Mouse (Mus musculus) frontal cortex, postnatal 14 days (tissue): Measurements from ENCODE around the gene Psip1.
"Not testable (repeated sequence)": the region's sequence is repeated elsewhere in the genome, so short reads cannot be mapped to it uniquely, and the experiment has no call there.

Source experiments
- DNase-seq, 2 experiments: peaks; one replicate each; pipeline ENCODE4 v3.0.0; 2022; ENCODE audit warnings: low spot score in 2 of 2

Gene Psip1

GRCm38 (mm10) chr4:83501037-83501430 is 14.8 kb upstream of the Psip1 start:
- DNase-seq = no peak

DNA sequence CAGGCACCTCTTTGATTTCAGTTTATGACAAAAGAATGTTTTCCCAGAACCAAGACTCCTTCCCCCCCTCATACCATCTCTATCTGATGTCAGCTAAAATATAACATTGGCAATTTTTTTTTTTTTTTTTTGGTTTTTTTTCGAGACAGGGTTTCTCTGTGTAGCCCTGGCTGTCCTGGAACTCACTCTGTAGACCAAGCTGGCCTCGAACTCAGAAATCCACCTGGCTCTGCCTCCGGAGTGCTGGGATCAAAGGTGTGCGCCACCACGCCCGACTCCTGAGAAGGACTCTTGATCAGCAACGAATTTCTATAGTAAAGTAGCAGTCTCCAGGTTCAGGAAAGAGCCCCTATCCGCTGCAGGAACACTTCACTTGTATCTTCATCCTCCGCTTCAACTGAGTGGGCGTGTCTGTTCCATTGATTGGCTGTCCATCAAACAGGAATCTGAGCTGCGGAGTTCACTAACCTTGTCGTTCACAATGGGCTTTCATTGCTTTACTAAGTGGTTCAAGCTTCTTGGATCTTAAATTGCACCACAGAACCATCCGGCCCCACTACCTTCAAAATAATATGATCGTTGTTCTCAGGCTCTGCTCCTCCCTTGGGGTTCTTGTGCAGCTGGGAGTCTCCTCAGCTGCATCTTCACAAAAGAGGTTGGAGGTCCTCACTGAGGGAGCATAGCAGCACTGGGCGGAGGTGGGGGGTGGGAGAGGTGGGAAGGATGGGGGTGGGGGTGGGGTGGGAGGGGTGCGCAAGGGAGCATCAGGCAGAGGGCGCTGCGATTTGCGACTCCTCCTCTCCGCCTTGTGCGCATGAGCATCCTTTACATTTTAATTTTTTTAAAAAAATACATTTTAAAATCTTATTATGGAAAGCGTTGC is 14.1 kb upstream of the Psip1 start:
- peak in 1 of 2 experiments; percentile 15 for DNase-seq

DNA sequence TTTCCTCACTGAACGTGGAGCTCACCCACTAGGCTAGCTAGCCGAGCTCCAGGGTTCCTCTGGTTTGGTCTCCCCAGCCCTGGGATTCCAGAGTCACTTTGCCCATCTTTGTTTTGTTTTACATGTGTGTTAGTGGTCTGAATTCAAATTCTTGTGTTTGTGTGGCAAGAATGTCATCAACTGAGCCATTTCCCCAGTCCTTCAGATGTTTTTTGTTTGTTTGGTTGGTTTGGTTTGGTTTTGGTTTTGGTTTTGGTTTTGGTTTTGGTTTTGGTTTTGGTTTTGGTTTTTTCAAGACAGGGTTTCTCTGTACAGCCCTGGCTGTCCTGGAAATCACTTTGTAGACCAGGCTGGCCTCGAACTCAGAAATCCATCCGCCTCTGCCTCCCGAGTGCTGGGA is 10.8 kb upstream of the Psip1 start:
- not testable (repeated sequence) for DNase-seq

DNA sequence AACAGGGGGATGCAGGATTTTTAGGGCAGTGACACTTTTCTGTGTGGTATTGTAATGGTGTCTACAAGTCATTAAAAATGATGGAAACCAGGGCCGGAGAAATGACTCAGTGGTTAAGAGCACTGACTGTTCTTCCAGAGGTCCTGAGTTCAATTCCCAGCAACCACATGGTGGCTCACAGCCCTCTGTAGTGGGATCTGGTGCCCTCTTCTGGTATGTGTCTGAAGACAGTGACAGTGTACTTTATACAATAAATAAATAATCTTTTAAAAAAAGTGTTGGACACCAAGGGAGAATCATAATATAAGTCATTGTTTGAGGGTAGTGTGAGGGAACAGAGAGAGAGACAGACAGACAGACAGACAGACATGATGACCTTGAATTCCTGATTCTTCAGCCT is 6.9 kb upstream of the Psip1 start:
- DNase-seq = no peak

DNA sequence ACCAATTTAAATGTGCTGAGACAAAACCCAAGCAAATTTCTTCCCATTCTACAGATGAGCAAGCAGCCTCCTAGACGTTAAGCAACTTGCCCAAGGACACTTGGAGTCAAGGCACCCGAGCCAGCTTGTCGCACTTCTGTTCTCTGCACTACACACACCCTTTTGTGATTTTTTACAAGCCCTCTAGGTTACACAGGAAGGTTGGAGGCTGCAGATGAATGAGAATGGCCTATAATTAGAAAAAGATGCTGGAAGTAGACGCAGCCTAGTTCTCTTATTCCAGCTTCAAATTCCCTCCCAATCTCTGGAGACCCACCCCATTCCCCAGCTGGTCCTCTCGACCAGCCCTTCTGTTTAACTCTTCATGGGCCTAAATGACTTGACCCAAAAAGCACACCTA is 2.9 kb upstream of the Psip1 start:
- DNase-seq = no peak

GRCm38 (mm10) chr4:83485735-83486116 is 533 bp downstream of the Psip1 start:
- DNase-seq = peak; percentile 80 to 82

DNA sequence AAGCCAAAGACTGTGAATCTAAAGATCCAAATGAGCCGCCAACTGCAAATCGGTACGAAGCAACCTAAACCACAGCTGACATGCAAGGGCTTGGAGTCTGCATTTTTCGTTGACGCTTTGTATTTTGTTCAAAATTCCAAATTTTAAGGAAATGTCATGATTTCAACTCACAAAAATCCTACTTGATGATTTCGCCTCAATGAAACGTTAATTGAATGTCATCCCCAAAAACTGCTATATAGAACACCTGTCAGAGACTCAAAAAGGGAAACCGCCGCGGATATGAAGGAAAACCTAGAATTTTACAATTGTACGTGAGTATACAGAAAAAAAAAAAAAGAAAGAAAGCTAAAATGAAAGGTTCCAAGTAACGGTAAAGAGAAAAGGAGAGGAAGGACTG is 1.0 kb downstream of the Psip1 start:
- DNase-seq = no peak

DNA sequence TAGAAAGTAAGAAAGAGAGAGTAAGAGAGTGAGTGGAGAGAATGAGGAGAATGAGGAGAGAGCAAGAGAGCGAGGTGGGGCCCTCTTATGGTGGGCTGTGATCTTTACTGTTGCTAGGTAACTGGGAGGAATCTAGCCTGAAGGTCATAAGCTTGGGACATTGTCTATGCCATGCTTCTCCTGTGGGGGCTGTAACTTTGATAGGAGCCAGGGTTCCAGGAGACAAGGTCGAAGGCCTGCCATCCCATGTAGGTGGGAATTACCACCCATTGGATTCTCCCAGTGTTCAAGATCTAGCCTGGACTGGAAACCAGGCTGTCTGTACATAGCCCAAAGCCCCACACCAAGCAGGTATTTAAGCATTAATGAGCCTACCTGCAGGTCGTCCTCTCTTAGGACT is 18.1 kb downstream of the Psip1 start:
- no peak for DNase-seq

DNA sequence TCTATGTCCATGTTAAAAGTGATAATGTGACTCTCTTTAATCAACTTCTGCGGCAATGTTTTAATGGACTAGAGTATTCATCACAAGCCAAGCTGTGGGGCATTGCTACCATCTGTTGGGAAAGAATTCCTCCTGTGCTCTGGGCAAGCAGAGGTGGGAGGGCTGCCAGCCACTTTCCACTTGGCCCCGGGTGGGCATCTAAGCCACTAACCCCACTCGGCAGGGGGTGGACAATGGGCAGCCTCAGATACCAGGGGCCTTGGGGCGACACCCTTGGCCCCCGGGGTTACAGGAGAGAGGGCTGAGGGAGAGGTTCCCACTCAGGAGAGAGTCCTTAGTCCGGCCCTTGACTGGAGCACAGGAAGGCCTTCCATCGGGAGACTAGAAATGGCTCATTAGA is 18.6 kb downstream of the Psip1 start:
- DNase-seq = no peak

DNA sequence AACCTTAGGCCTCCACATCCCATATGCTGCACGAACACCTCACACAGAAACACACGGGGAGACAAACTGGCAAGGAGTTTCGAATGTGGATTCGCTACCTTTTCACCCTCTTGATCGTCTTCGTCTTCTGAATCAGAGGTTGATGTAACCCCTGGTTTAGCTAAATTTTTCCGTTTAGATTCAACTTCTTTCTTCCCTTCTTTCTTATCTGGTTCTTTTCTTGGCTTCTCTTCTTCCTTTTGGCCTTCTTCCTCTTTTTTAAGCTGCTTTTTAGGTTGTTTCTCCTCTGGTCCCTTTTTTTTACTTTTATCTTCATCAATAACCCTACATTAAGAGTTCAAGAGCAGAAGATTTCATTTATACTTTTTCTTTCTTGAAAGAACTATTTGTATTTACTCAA is 21.4 kb downstream of the Psip1 start:
- no peak for DNase-seq

- DNase-seq = no peak
Measured at GRCm38 (mm10) chr4:83460106-83460505, 26.2 kb downstream of the Psip1 start.

- no peak for DNase-seq
Measured at GRCm38 (mm10) chr4:83450785-83451184, 35.5 kb downstream of the Psip1 start.

GRCm38 (mm10) chr4:83441050-83441449 is 45.2 kb downstream of the Psip1 start:
- DNase-seq = no peak

- no peak for DNase-seq
Measured at GRCm38 (mm10) chr4:83439045-83439444, 47.2 kb downstream of the Psip1 start.

- DNase-seq = no peak
Measured at GRCm38 (mm10) chr4:83438116-83438515, 48.1 kb downstream of the Psip1 start.

- no peak for DNase-seq
Measured at GRCm38 (mm10) chr4:83436375-83436774, 49.9 kb downstream of the Psip1 start.

DNA sequence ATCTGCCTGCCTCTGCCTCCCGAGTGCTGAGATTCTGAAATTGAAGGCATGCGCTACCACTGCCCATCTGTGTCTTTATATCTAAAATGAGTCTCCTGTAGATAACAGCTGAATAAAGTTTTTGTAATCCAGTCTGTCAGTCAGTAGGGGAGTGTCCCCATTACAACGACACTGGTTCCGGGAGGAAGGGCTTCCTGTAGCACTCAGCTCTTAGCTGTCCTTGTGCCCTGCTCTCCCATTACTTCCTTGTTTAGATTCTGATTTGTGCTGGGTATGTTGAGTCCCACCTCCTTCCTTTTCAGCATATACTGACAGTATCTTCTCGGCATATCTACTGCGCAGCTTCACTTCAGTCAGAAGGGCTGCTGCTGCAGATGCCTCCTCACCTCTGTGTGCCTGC is 53.4 kb downstream of the Psip1 start:
- no peak for DNase-seq

DNA sequence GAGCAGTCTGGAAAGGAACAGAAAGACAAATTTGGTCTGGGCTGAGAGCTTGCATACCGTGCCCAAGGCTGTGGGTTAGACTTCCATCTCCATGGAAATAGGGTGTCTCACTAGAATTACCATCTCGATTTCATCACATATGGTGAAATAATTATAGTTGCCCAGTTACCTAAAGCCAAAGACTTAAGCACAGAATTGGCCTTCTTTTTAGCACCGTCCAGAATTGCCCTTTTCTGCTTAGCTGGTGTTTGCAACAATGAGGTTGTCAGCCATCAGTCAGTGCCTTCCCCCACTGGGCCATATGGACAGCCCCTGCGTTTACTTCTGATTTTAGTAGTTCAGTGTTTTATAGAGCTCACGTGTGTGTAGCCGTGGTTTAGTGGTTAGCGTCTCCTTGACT is 54.3 kb downstream of the Psip1 start:
- DNase-seq = no peak

- DNase-seq = no peak
Measured at GRCm38 (mm10) chr4:83428845-83429244, 57.4 kb downstream of the Psip1 start.

GRCm38 (mm10) chr4:83427696-83428095 is 58.6 kb downstream of the Psip1 start:
- no peak for DNase-seq

GRCm38 (mm10) chr4:83427141-83427540 is 59.1 kb downstream of the Psip1 start:
- no peak for DNase-seq

DNA sequence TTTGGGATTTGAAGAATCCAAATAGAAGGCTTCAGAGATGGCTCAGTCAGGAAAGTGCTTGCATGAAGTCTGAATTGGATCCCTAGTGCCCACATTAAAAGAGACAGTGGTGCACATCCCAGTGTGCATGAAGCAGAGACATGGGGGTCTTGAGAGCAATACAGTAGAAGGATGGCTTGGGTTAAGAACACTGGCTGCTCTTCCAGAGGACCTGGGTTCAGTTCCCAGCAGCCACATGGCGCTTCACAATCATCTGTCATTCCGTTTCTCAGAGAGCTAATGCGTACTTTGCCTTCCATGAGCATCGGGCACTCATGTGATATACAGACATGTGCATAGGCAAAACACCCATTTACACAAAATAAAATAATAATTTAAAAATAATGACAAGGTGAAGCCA is 61.1 kb downstream of the Psip1 start:
- DNase-seq = no peak

GRCm38 (mm10) chr4:83423641-83424040 is 62.6 kb downstream of the Psip1 start:
- DNase-seq = no peak

DNA sequence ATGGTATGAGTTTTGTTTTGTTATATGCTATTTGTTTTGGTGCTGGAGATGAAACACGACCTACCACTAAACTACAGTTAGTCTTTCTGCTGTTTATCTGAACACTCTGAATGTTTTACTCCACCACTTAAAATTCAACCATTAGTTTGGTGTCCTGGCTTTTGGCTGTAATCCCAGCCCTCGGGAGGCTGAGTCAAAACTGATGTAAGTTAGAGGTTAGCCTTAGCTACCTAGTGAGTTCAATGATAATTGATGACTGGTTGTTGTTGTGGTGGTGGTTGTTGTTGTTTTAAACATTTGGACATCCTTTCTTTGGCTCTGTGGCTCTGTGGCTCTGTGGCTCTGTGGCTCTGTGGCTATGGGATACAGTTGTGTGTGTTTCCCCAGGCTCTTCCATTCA is 67.5 kb downstream of the Psip1 start:
- no peak for DNase-seq
